Mouse (Mus musculus) bone marrow, adult 2 months (tissue): ENCODE measurements around the gene H2al1d.
"Not testable (repeated sequence)": the region's sequence is repeated elsewhere in the genome, so short reads cannot be mapped to it uniquely, and the experiment has no call there.

Source experiments
- CTCF ChIP-seq: fragments of 200-500 bp; IDR thresholded peaks from 2 replicates; pipeline ENCODE4 v1.5.1; 2011; ENCODE audit warnings: low read length, control low read depth; ENCODE audit not compliant: control insufficient read depth, insufficient read depth
- POLR2A ChIP-seq: fragments of 200-500 bp; IDR thresholded peaks from 2 replicates; pipeline ENCODE4 v1.6.1; 2011; ENCODE audit warnings: low read depth, mild to moderate bottlenecking, control low read depth, low read length, borderline replicate concordance; ENCODE audit not compliant: control insufficient read depth

GRCm38 (mm10) chrX:11314858-11315257 is 6.2 kb downstream of the H2al1d start, which contains the start of gene H2al1f:
- TF ChIP-seq POLR2A, CTCF: not testable (repeated sequence)
